8 mouse cellular contexts compared by ENCODE assay signal in genomic region chr14:87141777-87142176, GRCm38 (mm10). TPM values are rescaled to one million over a fixed set of nuclear protein-coding genes. Genes with fewer than 3 reads are reported as not detected.
A peak's percentile ranks its signal among the peaks of the same experiment; 100 is the strongest.
DNase-seq lines count a peak whose midpoint lies in the region; ATAC-seq lines count a peak whose summit lies in the region.

No protein-coding gene starts in this region.

- WGBS in embryonic facial prominence, embryonic 13.5 days = 67% methylated on average over 11 of the region's 11 CpGs
- 87% methylated on average over 11 of the region's 11 CpGs for WGBS in kidney, embryonic 14.5 days

- H3K4me2 ChIP-seq in embryonic facial prominence, embryonic 13.5 days = peak overlapping the region; percentile 78
- H3K4me2 ChIP-seq in kidney, embryonic 14.5 days (replicated peaks; ENCODE audit: low read depth, low read length) = peak overlapping the region; percentile 56

- no peak for ATAC-seq in embryonic facial prominence, embryonic 13.5 days (ENCODE audit: insufficient number of reproducible peaks, insufficient read depth, low FRiP score, low TSS enrichment, low read depth)
- no peak for ATAC-seq in kidney, embryonic 14.5 days (ENCODE audit: low FRiP score, low TSS enrichment)

- no peaks in the 10 kb centered on the region for H3K9me3 ChIP-seq in embryonic facial prominence, embryonic 13.5 days
- H3K9me3 ChIP-seq in kidney, embryonic 14.5 days (ENCODE audit: control insufficient read depth, low read length) = no peaks in the 10 kb centered on the region

- no peak overlapping the region for H3K9ac ChIP-seq in embryonic facial prominence, embryonic 13.5 days
- H3K9ac ChIP-seq in kidney, embryonic 14.5 days (ENCODE audit: low read depth, low read length) = peak overlapping the region; percentile 40; the same call in 1 of the 2 replicates

- no peaks in the 10 kb centered on the region for H3K27me3 ChIP-seq in embryonic facial prominence, embryonic 13.5 days
- H3K27me3 ChIP-seq in kidney, embryonic 14.5 days (ENCODE audit: control insufficient read depth, insufficient read depth, low read length) = no peaks in the 10 kb centered on the region

- H3K4me1 ChIP-seq in embryonic facial prominence, embryonic 13.5 days = no peaks in the 10 kb centered on the region
- no peaks in the 10 kb centered on the region for H3K4me1 ChIP-seq in kidney, embryonic 14.5 days (ENCODE audit: control insufficient read depth, insufficient read depth, low read length)

- H3K36me3 ChIP-seq in embryonic facial prominence, embryonic 13.5 days = 0 out of 2 replicates have a peak, but pooled peaks cover 8% of the 10 kb centered on the region
- no peaks in the 10 kb centered on the region for H3K36me3 ChIP-seq in kidney, embryonic 14.5 days (ENCODE audit: control insufficient read depth, insufficient read depth, low read length)

- peak overlapping the region; percentile 79 for H3K4me3 ChIP-seq in embryonic facial prominence, embryonic 13.5 days
- no peak overlapping the region; the same call in 1 of the 2 replicates for H3K4me3 ChIP-seq in kidney, embryonic 14.5 days (ENCODE audit: low read length)

- DNase-seq in R1 (ENCODE audit: low read depth, low spot score) = peak; percentile 71
- DNase-seq in lung, postnatal 14 days = peak; percentile 17
- DNase-seq in retina, embryonic 14.5 days (ENCODE audit: low spot score) = no peak
- DNase-seq in cerebellum, adult 9-11 months = no peak
- no peak for DNase-seq in natural killer cell, adult 2 months (ENCODE audit: low spot score in 2 of 2)
- DNase-seq in cerebellum, adult 11 months = no peak

- H3K27ac ChIP-seq in embryonic facial prominence, embryonic 13.5 days = peak overlapping the region; percentile 52; the same call in 1 of the 2 replicates
- no peak overlapping the region for H3K27ac ChIP-seq in kidney, embryonic 14.5 days (ENCODE audit: low read depth, low read length)

RNA-seq across cellular contexts. Expression of gene Diaph3, which starts 0.7 kb away (rescaled TPM):
- 14.7 and 14.8 TPM in 2 replicates for polyA plus RNA-seq in embryonic facial prominence, embryonic 13.5 days (2015; fragmentation: Nextera tagmentation; extraction: Ambion mirVana)
- 13.8 and 22.4 TPM in 2 replicates for polyA plus RNA-seq in kidney, embryonic 14.5 days (2014; fragmentation: Nextera tagmentation; extraction: Ambion mirVana)

Comparison
In these comparisons a context has a peak if more than half of its experiments do, and no peak if none do; other contexts are left out.
1. DNase-seq: peak in R1 (single experiment) and lung, postnatal 14 days (single experiment); none in retina, embryonic 14.5 days (single experiment), cerebellum, adult 9-11 months (single experiment), natural killer cell, adult 2 months (0 of 2) and cerebellum, adult 11 months (single experiment).